Mouse (Mus musculus): ENCODE measurements around the gene Igsf21.

DNA sequence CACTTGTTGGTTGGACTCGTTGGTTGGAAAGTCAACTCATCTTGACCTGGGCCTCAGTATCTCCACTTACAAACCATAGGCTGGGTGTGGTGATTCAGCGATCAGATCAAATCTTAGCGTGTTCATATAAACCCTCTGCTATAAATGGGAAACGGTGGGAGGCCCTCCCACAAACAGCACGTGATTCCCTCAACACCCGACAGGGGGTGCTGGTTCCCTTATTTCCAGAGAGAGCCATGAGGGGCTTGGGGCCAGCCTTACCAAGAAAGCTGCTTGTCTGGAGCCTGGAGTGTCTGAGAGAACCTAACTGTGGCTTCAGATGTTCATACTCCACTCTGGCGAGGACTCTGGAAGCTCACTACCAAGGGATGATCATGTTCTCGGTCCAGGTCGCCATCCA lies 106.1 kb downstream of the Igsf21 start:
- TF ChIP-seq POLR2A (IDR thresholded peaks at IDR 0.05; ENCODE audit: insufficient read depth, low read length) (no peak), CTCF (IDR thresholded peaks at IDR 0.05; ENCODE audit: low read depth, low read length) (peak; percentile 43)

Data from ES-Bruce4 (cell line).